Mouse (Mus musculus) gastrocnemius, adult 8-10 months (tissue): ENCODE data around the gene Tmem8b. TPM values are rescaled to one million over a fixed set of nuclear protein-coding genes. Genes with fewer than 3 reads are reported as not detected.

Experiments
- DNase-seq, 2 experiments: peaks; one replicate each; pipeline ENCODE4 v3.0.0; 2022; ENCODE audit warnings: low spot score in 2 of 2
- total RNA-seq, 4 experiments: library from RNA; stranded (reverse); gene quantifications; 2 replicates each; pipeline ENCODE4 v1.2.4; 2022

Gene Tmem8b
- total RNA-seq, 4 experiments from 2014 or later = 9.5 to 14.4 (median 10.4) TPM

DNA sequence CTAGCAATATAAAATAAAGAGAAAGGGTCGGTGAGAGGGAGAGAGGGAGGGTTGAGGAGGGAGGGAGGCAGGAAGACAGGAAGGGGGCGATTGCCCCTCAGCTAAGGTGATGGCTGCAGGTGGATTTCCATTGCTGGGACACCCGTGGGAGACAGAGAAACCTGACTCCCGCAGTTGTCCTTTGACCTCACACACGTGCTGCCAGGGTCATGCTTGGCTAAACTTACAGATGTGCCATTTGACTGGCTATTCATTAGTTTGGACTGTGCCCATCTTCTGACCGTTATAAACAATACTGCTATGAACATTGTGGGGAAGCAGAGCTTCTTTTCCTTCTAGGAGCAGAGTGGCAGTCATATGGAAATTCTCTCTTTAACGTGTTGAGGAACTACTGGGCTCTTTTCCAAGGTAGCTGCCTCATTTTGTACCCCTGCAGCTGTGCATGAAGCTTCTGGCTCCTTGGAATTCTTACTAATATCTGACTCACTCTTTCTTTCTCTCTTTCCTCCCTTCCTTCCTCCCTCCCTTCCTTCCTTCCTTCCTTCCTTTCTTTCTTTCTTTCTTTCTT, 45.0 kb downstream of the Tmem8b start:
- DNase-seq = no peak

- no peak for DNase-seq
Measured at GRCm38 (mm10) chr4:43720491-43721228, 51.9 kb downstream of the Tmem8b start.

- no peak for DNase-seq
Measured at GRCm38 (mm10) chr4:43722191-43722590, 53.4 kb downstream of the Tmem8b start.

GRCm38 (mm10) chr4:43724764-43725163, 56.0 kb downstream of the Tmem8b start:
- DNase-seq = no peak

DNA sequence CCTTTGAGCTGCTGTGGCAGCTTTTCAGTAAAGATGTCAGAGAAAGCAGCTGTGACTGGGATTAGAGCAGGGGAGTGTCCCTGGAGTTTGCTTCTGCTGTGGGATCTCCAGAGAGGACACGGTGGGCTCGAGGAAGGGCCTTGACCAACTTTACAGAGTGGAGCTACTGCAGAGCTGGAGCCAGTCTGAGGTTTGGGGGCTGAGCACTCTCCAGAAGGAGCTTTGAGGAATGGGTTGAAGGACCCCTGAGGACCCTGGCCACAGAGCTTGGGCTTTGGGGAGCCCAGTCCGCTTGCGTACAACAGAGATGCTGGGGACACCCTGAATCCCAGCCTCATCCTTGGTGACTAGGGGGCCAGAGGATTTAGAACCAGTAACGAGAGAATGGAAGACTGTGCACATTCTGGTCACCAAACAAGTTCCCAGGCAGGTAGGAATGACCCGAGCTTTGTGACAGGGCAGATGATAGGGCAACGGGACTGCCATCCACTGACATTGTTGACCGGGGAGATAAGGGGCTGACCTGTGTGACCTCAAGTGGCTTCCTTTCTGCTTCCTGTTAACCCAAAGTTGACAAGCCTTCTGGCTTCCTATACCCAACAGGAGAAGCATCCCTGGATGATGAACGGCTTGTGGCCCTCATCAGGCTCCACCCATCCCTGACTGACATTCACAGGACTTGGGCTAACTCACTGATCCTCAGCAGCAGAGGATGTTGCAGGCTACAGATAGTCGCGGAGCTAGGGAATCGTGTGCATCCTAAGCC, 57.6 kb downstream of the Tmem8b start:
- DNase-seq = no peak

DNA sequence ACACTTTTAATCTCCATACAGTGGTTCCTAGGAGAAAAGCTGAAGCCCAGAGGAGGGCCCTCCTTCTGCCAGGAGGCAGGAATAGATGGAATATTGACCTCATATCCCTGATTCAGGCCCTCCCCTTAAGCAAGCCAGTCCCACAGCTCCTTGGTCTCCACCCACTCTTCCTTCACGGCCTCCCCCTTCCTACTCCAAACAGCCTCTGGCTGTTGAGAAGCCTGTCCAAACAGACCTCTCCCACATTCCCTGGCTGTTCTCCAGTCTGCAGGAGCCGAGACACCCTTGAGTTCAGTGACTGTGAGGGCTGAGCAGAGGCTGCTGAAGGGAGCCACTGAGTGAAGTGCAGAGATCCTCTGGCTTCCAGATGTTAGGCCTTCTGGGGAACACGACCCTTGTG, 58.2 kb downstream of the Tmem8b start, which contains the start of gene Hrct1:
TSS of gene Hrct1 (plus strand) at position 194 of the 400 bp plus-strand sequence.
- DNase-seq = peak; percentile 66 to 79

GRCm38 (mm10) chr4:43727718-43728575, 59.2 kb downstream of the Tmem8b start:
- no peak for DNase-seq

GRCm38 (mm10) chr4:43728576-43728954, 59.8 kb downstream of the Tmem8b start:
- DNase-seq = peak; percentile 47 to 50

- DNase-seq = no peak
Measured at GRCm38 (mm10) chr4:43729126-43729525, 60.4 kb downstream of the Tmem8b start.

DNA sequence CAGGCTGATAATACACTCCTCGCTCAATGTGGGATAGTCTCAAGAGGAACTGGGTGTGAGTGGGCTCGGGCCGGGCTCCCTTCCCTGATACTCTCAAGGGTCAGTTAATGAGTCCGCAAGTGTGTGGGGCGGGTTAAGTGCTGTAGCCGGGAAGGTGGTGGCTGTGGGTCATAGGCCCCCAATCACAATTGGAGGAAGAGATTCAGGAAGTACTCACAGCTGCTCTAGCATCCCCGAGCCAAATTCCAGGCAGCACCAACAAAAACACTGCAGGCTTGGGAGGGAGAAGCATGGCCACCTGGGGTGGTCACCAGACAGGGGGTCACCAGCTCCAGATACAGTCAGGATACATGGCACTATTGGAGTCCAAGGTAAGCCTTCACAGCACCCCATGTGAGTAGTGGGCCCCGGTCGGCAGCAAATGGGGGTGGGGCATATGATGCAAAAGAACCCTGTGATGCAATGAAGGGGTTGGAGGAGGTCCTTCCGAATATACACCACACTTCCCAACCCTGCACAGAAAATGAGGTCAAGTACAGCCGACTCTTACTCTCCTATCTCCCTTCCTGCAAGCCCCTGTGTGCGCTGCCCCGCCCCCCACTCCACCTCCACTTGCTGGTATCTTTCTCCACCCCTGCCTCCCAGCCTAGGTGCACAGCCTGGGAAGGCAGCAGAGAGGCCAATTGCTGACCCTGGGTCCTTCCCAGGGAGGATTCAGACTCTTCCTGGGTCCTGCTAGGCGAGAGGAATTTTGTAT, 61.2 kb downstream of the Tmem8b start, which contains the start of gene Spaar:
TSS of gene Spaar (plus strand) at position 241 of the 757 bp plus-strand sequence.
- DNase-seq = peak in 1 of 2 experiments; percentile 58

GRCm38 (mm10) chr4:43730750-43731297, 62.1 kb downstream of the Tmem8b start:
- DNase-seq = no peak

DNA sequence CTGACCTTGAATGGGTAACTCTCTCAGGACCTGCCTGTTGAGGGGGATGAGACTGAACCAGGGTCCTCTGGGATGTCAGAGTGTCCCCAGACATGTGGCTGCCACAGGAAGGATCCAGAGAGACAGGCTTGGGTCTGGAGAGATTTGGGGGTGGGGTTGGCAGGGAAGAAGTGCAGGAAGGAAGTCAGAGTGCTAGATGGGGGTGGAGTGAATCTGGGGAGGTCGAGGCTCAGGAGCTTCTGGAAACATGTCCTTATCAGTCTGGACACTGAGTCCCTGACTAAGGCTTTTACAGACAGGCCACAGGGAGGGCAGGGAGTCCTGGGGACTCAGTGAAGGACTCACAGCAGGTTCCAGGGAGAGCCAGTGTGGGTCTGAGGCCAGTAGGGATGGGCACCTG, 63.4 kb downstream of the Tmem8b start:
- no peak for DNase-seq

GRCm38 (mm10) chr4:43733186-43733585, 64.4 kb downstream of the Tmem8b start:
- DNase-seq = peak in 1 of 2 experiments; percentile 45

GRCm38 (mm10) chr4:43737144-43737543, 68.4 kb downstream of the Tmem8b start:
- DNase-seq = no peak

DNA sequence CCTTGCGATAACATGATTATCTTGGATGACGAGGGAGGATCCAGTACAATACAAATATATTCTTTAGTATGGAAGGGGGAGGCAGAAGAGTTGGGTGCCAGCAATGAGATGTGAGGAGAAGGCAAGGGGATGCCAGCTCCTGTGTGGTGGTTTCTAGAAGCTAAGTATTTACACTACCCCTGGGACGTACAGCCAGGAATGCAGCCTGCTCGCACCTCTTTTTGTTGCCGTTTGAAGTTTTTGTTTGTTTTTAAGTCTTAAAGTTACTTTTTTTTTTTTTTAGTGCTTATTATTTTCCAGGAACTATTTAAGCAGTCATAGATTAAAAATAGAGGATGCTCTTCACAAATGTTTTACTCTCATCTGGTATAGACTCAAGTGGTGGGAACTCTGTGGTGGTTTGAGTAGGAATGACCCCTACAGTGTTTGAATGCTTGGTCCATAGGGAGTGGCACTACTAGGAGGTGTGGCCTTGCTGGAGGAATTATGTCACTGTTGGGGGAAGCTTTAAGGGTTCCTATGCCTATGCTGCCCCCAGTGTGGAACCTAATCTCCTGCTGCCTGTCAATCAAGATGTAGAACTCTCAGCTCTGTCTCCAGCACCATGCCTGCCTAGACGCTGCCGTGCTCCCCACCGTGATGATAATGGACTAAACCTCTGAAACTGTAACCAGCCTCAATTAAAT, 70.4 kb downstream of the Tmem8b start:
- DNase-seq = no peak

GRCm38 (mm10) chr4:43741526-43741925, 72.8 kb downstream of the Tmem8b start:
- DNase-seq = no peak
